Mouse (Mus musculus): ENCODE data around the gene Ehbp1. TPM values are rescaled to one million over a fixed set of nuclear protein-coding genes. Genes with fewer than 3 reads are reported as not detected.

Gene Ehbp1
- polyA plus RNA-seq, 1 experiment from 2014 or later, result 24.0 TPM

DNA sequence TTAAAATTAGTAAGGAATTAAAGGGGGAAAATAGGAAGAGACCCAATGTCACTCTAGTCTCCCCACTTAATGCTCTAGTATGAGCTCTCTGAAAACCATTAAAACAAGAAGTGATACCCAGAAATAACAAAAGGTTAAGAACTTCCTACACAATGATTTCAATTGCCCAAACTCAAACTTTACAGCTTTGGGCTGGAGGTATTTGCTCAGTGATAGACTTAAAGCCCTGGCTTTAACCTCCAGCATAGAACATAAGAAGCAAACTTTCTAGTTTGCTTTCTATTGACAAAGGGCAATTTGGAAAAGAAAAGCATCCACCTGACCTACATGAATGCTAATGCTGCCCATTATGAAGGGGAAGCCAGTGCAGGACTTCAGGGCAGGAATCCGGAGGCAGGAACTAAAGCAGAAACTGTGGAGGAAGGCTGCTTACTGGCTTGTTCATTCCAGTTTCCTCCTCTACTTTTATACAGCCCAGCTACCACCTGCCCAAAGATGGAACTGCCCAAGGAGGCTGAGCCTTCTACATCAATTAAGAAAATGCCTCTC, 353.6 kb downstream of the Ehbp1 start:
- no peak overlapping the region for H3K4me3 ChIP-seq (replicated peaks; ENCODE audit: low read length)
- peaks cover 70% of the 10 kb centered on the region for H3K27me3 ChIP-seq (ENCODE audit: control insufficient read depth, insufficient read depth, low read length)
- no peaks in the 10 kb centered on the region for H3K36me3 ChIP-seq (replicated peaks; ENCODE audit: control insufficient read depth, insufficient read depth)
- 84% methylated on average over 1 of the region's 1 CpGs for WGBS
- H3K4me1 ChIP-seq (replicated peaks; ENCODE audit: control insufficient read depth, insufficient read depth, low read length), result no peaks in the 10 kb centered on the region; the same call in 1 of the 2 replicates
- DNase-seq (ENCODE audit: low spot score) (no peak), ATAC-seq (ENCODE audit: low FRiP score) (no peak)
- H3K9ac ChIP-seq, result no peak overlapping the region
- H3K9me3 ChIP-seq (ENCODE audit: control insufficient read depth, low read length), result no peaks in the 10 kb centered on the region
- no peak overlapping the region for H3K27ac ChIP-seq
- H3K4me2 ChIP-seq (replicated peaks), result no peak overlapping the region

DNA sequence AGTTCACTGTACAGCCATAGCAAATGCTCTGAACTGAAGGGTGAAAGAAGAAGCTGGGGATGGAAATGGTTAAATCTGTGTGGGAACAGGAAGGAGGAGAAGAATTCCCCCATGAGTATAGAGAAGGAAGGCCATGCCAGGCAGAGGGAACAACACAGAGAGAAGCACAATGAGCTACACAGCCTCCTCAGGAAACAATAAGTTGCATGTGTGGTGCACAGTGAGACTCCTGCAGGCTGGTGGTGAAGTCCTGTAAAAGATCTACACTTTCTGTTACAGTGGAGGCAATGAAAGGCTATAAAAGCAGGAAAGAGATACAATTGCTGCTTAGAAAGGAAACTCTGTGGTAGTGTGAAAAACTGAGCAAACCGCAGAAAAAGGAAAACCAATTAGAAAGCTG, 357.0 kb downstream of the Ehbp1 start:
- no peak for ATAC-seq (ENCODE audit: low FRiP score)
- no peak overlapping the region for H3K4me2 ChIP-seq (replicated peaks)
- no peak for DNase-seq (ENCODE audit: low spot score)
- H3K36me3 ChIP-seq (replicated peaks; ENCODE audit: control insufficient read depth, insufficient read depth), result no peaks in the 10 kb centered on the region
- peaks cover 40% of the 10 kb centered on the region for H3K27me3 ChIP-seq (ENCODE audit: control insufficient read depth, insufficient read depth, low read length)
- H3K4me3 ChIP-seq (replicated peaks; ENCODE audit: low read length), result no peak overlapping the region
- H3K9ac ChIP-seq, result no peak overlapping the region
- H3K27ac ChIP-seq, result no peak overlapping the region
- H3K9me3 ChIP-seq (ENCODE audit: control insufficient read depth, low read length), result no peaks in the 10 kb centered on the region
- WGBS, result 66% methylated on average over 1 of the region's 1 CpGs
- H3K4me1 ChIP-seq (replicated peaks; ENCODE audit: control insufficient read depth, insufficient read depth, low read length), result no peaks in the 10 kb centered on the region

- Histone ChIP-seq H3K4me2 (replicated peaks) (no peak overlapping the region), H3K36me3 (replicated peaks; ENCODE audit: control insufficient read depth, insufficient read depth) (no peaks in the 10 kb centered on the region), H3K4me3 (replicated peaks; ENCODE audit: low read length) (no peak overlapping the region), H3K27ac (no peak overlapping the region), H3K9me3 (ENCODE audit: control insufficient read depth, low read length) (no peaks in the 10 kb centered on the region), H3K9ac (no peak overlapping the region), H3K4me1 (replicated peaks; ENCODE audit: control insufficient read depth, insufficient read depth, low read length) (no peaks in the 10 kb centered on the region), H3K27me3 (ENCODE audit: control insufficient read depth, insufficient read depth, low read length) (no peaks in the 10 kb centered on the region)
- ATAC-seq (ENCODE audit: low FRiP score) (no peak), DNase-seq (ENCODE audit: low spot score) (no peak)
- WGBS, result 76% methylated on average over 5 of the region's 5 CpGs
Observed at GRCm38 (mm10) chr11:21974005-21974531, 368.0 kb downstream of the Ehbp1 start.

GRCm38 (mm10) chr11:21973597-21973996, 368.5 kb downstream of the Ehbp1 start:
- Histone ChIP-seq H3K4me1 (replicated peaks; ENCODE audit: control insufficient read depth, insufficient read depth, low read length) (no peaks in the 10 kb centered on the region), H3K27ac (no peak overlapping the region), H3K9ac (no peak overlapping the region), H3K4me3 (replicated peaks; ENCODE audit: low read length) (no peak overlapping the region), H3K9me3 (ENCODE audit: control insufficient read depth, low read length) (no peaks in the 10 kb centered on the region), H3K27me3 (ENCODE audit: control insufficient read depth, insufficient read depth, low read length) (no peaks in the 10 kb centered on the region), H3K36me3 (replicated peaks; ENCODE audit: control insufficient read depth, insufficient read depth) (no peaks in the 10 kb centered on the region), H3K4me2 (replicated peaks) (no peak overlapping the region)
- ATAC-seq (ENCODE audit: low FRiP score), result no peak
- no peak for DNase-seq (ENCODE audit: low spot score)
- WGBS, result 80% methylated on average over 3 of the region's 3 CpGs

- Histone ChIP-seq H3K4me1 (replicated peaks; ENCODE audit: control insufficient read depth, insufficient read depth, low read length) (no peaks in the 10 kb centered on the region), H3K4me3 (replicated peaks; ENCODE audit: low read length) (no peak overlapping the region), H3K27me3 (ENCODE audit: control insufficient read depth, insufficient read depth, low read length) (no peaks in the 10 kb centered on the region), H3K4me2 (replicated peaks) (no peak overlapping the region), H3K27ac (no peak overlapping the region), H3K36me3 (replicated peaks; ENCODE audit: control insufficient read depth, insufficient read depth) (no peaks in the 10 kb centered on the region), H3K9me3 (ENCODE audit: control insufficient read depth, low read length) (no peaks in the 10 kb centered on the region), H3K9ac (no peak overlapping the region)
- ATAC-seq (ENCODE audit: low FRiP score) (no peak), DNase-seq (ENCODE audit: low spot score) (no peak)
- WGBS, result 91% methylated on average over 3 of the region's 3 CpGs
Observed at GRCm38 (mm10) chr11:21968922-21969321, 373.2 kb downstream of the Ehbp1 start.

Other genes with a start within 250 kb of the Ehbp1 start
- gene Tmem17, start 169.8 kb upstream of the Ehbp1 start, polyA plus RNA-seq (2014; fragmentation: Nextera tagmentation; extraction: Ambion mirVana), result 24.2 and 24.3 TPM in 2 replicates